Mouse (Mus musculus) intestine, embryonic 15.5 days (tissue): Measurements from ENCODE around the gene Dlgap4. TPM values are rescaled to one million over a fixed set of nuclear protein-coding genes. Genes with fewer than 3 reads are reported as not detected.

Experiments
- ATAC-seq: fragments of 200-750 bp; cut with Nextera tagmentation; 2 replicates; pipeline ENCODE4 v1.8.0; 2017; ENCODE audit warnings: moderate TSS enrichment, moderate library complexity
- H3K27ac ChIP-seq: fragments of 300-500 bp; sonication (generic); 2 replicates; pipeline ENCODE4 v1.5.1; 2015; ENCODE audit warnings: mild to moderate bottlenecking, inconsistent platforms
- H3K27me3 ChIP-seq: fragments of 300-500 bp; sonication (generic); replicated peaks from 2 replicates; pipeline ENCODE4 v1.6.1; 2015; ENCODE audit warnings: inconsistent platforms
- H3K36me3 ChIP-seq: fragments of 300-500 bp; sonication (generic); 2 replicates; pipeline ENCODE4 v1.6.1; 2015; ENCODE audit warnings: inconsistent platforms
- H3K4me1 ChIP-seq: fragments of 300-500 bp; sonication (generic); replicated peaks from 2 replicates; pipeline ENCODE4 v1.6.1; 2015; ENCODE audit warnings: inconsistent platforms
- H3K4me2 ChIP-seq: fragments of 300-500 bp; sonication (generic); replicated peaks from 2 replicates; pipeline ENCODE4 v1.6.1; 2015; ENCODE audit warnings: mild to moderate bottlenecking, inconsistent platforms
- H3K4me3 ChIP-seq: fragments of 300-500 bp; sonication (generic); replicated peaks from 2 replicates; pipeline ENCODE4 v1.5.1; 2015; ENCODE audit warnings: inconsistent platforms
- H3K9ac ChIP-seq: fragments of 300-500 bp; sonication (generic); 2 replicates; pipeline ENCODE4 v1.6.1; 2015; ENCODE audit warnings: inconsistent platforms
- H3K9me3 ChIP-seq: fragments of 300-500 bp; sonication (generic); 2 replicates; pipeline ENCODE4 v1.6.1; 2016; ENCODE audit warnings: inconsistent platforms
- WGBS: fragments of 180-500 bp; shearing (Covaris S2); methylation state at CpG from one replicate; pipeline ENCODE4 v1.1.7; 2015; 5-methylcytosine and 5-hydroxymethylcytosine counted together
- polyA plus RNA-seq: library from polyadenylated mRNA; unstranded; fragments of >200 nt; fragmentation: Nextera tagmentation; extraction: Ambion mirVana; gene quantifications from 2 replicates; pipeline ENCODE4 v1.2.1, GENCODE M21; 2015

The Dlgap4 gene
- polyA plus RNA-seq, 1 experiment from 2014 or later: 54.3 TPM

- H3K9ac ChIP-seq: no peak overlapping the region
- no peaks in the 10 kb centered on the region; the same call in none of the 2 replicates for H3K27me3 ChIP-seq
- ATAC-seq: no peak
- no peak overlapping the region for H3K4me3 ChIP-seq
- H3K9me3 ChIP-seq: no peaks in the 10 kb centered on the region
- no peak overlapping the region for H3K27ac ChIP-seq
- WGBS: 72% methylated on average over 5 of the region's 5 CpGs
- H3K4me2 ChIP-seq: no peak overlapping the region
- H3K36me3 ChIP-seq: no peaks in the 10 kb centered on the region
- no peaks in the 10 kb centered on the region for H3K4me1 ChIP-seq
Observed at GRCm38 (mm10) chr2:156646877-156647276, 33.4 kb downstream of the Dlgap4 start.

- no peak overlapping the region for H3K4me3 ChIP-seq
- no peak overlapping the region for H3K9ac ChIP-seq
- H3K27ac ChIP-seq: no peak overlapping the region
- ATAC-seq: no peak
- no peak overlapping the region for H3K4me2 ChIP-seq
- no peaks in the 10 kb centered on the region for H3K36me3 ChIP-seq
- H3K9me3 ChIP-seq: no peaks in the 10 kb centered on the region
- H3K27me3 ChIP-seq: no peaks in the 10 kb centered on the region; the same call in none of the 2 replicates
- no peaks in the 10 kb centered on the region for H3K4me1 ChIP-seq
- 54% methylated on average over 5 of the region's 5 CpGs for WGBS
Observed at GRCm38 (mm10) chr2:156648042-156648441, 34.5 kb downstream of the Dlgap4 start.

GRCm38 (mm10) chr2:156649450-156649849, 35.9 kb downstream of the Dlgap4 start:
- WGBS: 80% methylated on average over 5 of the region's 5 CpGs

GRCm38 (mm10) chr2:156651019-156651418, 37.5 kb downstream of the Dlgap4 start:
- no peaks in the 10 kb centered on the region for H3K4me1 ChIP-seq
- no peak overlapping the region for H3K4me3 ChIP-seq
- WGBS: 68% methylated on average over 6 of the region's 6 CpGs
- H3K27ac ChIP-seq: no peak overlapping the region
- no peak overlapping the region for H3K4me2 ChIP-seq
- no peaks in the 10 kb centered on the region; the same call in none of the 2 replicates for H3K27me3 ChIP-seq
- no peaks in the 10 kb centered on the region for H3K36me3 ChIP-seq
- no peak overlapping the region for H3K9ac ChIP-seq
- no peak for ATAC-seq
- no peaks in the 10 kb centered on the region for H3K9me3 ChIP-seq

More at GRCm38 (mm10) chr2:156649450-156649849, 35.9 kb downstream of the Dlgap4 start:
- no peaks in the 10 kb centered on the region; the same call in none of the 2 replicates for H3K27me3 ChIP-seq
- H3K4me2 ChIP-seq: no peak overlapping the region
- H3K27ac ChIP-seq: no peak overlapping the region
- H3K9me3 ChIP-seq: no peaks in the 10 kb centered on the region
- H3K4me3 ChIP-seq: no peak overlapping the region
- H3K4me1 ChIP-seq: no peaks in the 10 kb centered on the region
- ATAC-seq: no peak
- H3K36me3 ChIP-seq: no peaks in the 10 kb centered on the region
- no peak overlapping the region for H3K9ac ChIP-seq

GRCm38 (mm10) chr2:156652841-156653240, 39.3 kb downstream of the Dlgap4 start:
- ATAC-seq: no peak
- H3K4me3 ChIP-seq: no peak overlapping the region
- H3K4me2 ChIP-seq: no peak overlapping the region
- H3K36me3 ChIP-seq: no peaks in the 10 kb centered on the region
- no peaks in the 10 kb centered on the region for H3K9me3 ChIP-seq
- no peaks in the 10 kb centered on the region for H3K4me1 ChIP-seq
- no peaks in the 10 kb centered on the region; the same call in none of the 2 replicates for H3K27me3 ChIP-seq
- H3K9ac ChIP-seq: no peak overlapping the region
- no peak overlapping the region for H3K27ac ChIP-seq
- WGBS: 7% methylated on average over 8 of the region's 8 CpGs

GRCm38 (mm10) chr2:156654148-156654547, 40.6 kb downstream of the Dlgap4 start:
- Histone ChIP-seq H3K4me1 (no peaks in the 10 kb centered on the region), H3K27ac (no peak overlapping the region)
- 80% methylated on average over 5 of the region's 5 CpGs for WGBS

GRCm38 (mm10) chr2:156655626-156656025, 42.1 kb downstream of the Dlgap4 start:
- Histone ChIP-seq H3K9me3 (no peaks in the 10 kb centered on the region), H3K4me1 (no peaks in the 10 kb centered on the region), H3K4me2 (no peak overlapping the region), H3K27ac (no peak overlapping the region), H3K27me3 (no peaks in the 10 kb centered on the region; the same call in 1 of the 2 replicates), H3K36me3 (no peaks in the 10 kb centered on the region), H3K9ac (no peak overlapping the region), H3K4me3 (no peak overlapping the region)
- ATAC-seq: no peak
- WGBS: 56% methylated on average over 5 of the region's 5 CpGs

More at GRCm38 (mm10) chr2:156654148-156654547, 40.6 kb downstream of the Dlgap4 start:
- Histone ChIP-seq H3K36me3 (no peaks in the 10 kb centered on the region), H3K4me3 (no peak overlapping the region), H3K9me3 (no peaks in the 10 kb centered on the region), H3K27me3 (no peaks in the 10 kb centered on the region; the same call in 1 of the 2 replicates), H3K9ac (no peak overlapping the region), H3K4me2 (no peak overlapping the region)
- ATAC-seq: no peak

GRCm38 (mm10) chr2:156657522-156657921, 44.0 kb downstream of the Dlgap4 start:
- no peaks in the 10 kb centered on the region for H3K4me1 ChIP-seq
- 82% methylated on average over 8 of the region's 8 CpGs for WGBS
- H3K27ac ChIP-seq: no peak overlapping the region
- H3K4me2 ChIP-seq: no peak overlapping the region
- H3K27me3 ChIP-seq: no peaks in the 10 kb centered on the region
- H3K36me3 ChIP-seq: no peaks in the 10 kb centered on the region
- no peak for ATAC-seq
- H3K9me3 ChIP-seq: no peaks in the 10 kb centered on the region
- H3K4me3 ChIP-seq: no peak overlapping the region
- H3K9ac ChIP-seq: no peak overlapping the region

- ATAC-seq: no peak
- Histone ChIP-seq H3K27ac (no peak overlapping the region), H3K9ac (no peak overlapping the region), H3K4me1 (no peaks in the 10 kb centered on the region), H3K4me3 (no peak overlapping the region), H3K27me3 (no peaks in the 10 kb centered on the region), H3K4me2 (no peak overlapping the region), H3K9me3 (no peaks in the 10 kb centered on the region), H3K36me3 (no peaks in the 10 kb centered on the region)
- WGBS: 85% methylated on average over 10 of the region's 10 CpGs
Observed at GRCm38 (mm10) chr2:156658221-156658620, 44.7 kb downstream of the Dlgap4 start.

- no peak for ATAC-seq
- 68% methylated on average over 7 of the region's 7 CpGs for WGBS
Observed at GRCm38 (mm10) chr2:156658751-156659150, 45.2 kb downstream of the Dlgap4 start.

GRCm38 (mm10) chr2:156659981-156660380, 46.5 kb downstream of the Dlgap4 start:
- no peak overlapping the region for H3K4me3 ChIP-seq
- no peaks in the 10 kb centered on the region for H3K27me3 ChIP-seq
- ATAC-seq: no peak
- no peaks in the 10 kb centered on the region for H3K4me1 ChIP-seq
- H3K9ac ChIP-seq: no peak overlapping the region
- H3K4me2 ChIP-seq: no peak overlapping the region
- H3K27ac ChIP-seq: no peak overlapping the region
- H3K36me3 ChIP-seq: no peaks in the 10 kb centered on the region
- 74% methylated on average over 6 of the region's 6 CpGs for WGBS
- H3K9me3 ChIP-seq: no peaks in the 10 kb centered on the region

More at GRCm38 (mm10) chr2:156658751-156659150, 45.2 kb downstream of the Dlgap4 start:
- no peaks in the 10 kb centered on the region for H3K36me3 ChIP-seq
- no peaks in the 10 kb centered on the region for H3K27me3 ChIP-seq
- no peak overlapping the region for H3K27ac ChIP-seq
- no peaks in the 10 kb centered on the region for H3K9me3 ChIP-seq
- no peak overlapping the region for H3K4me2 ChIP-seq
- no peaks in the 10 kb centered on the region for H3K4me1 ChIP-seq
- no peak overlapping the region for H3K9ac ChIP-seq
- no peak overlapping the region for H3K4me3 ChIP-seq

GRCm38 (mm10) chr2:156663162-156663561, 49.7 kb downstream of the Dlgap4 start:
- WGBS: 77% methylated on average over 10 of the region's 10 CpGs
- H3K4me2 ChIP-seq: no peak overlapping the region
- no peak for ATAC-seq

GRCm38 (mm10) chr2:156664407-156664806, 50.9 kb downstream of the Dlgap4 start:
- H3K9ac ChIP-seq: no peak overlapping the region
- H3K27me3 ChIP-seq: no peaks in the 10 kb centered on the region
- 16% methylated on average over 5 of the region's 5 CpGs for WGBS
- H3K4me3 ChIP-seq: no peak overlapping the region
- ATAC-seq: no peak
- no peaks in the 10 kb centered on the region for H3K9me3 ChIP-seq
- H3K4me2 ChIP-seq: no peak overlapping the region
- H3K4me1 ChIP-seq: no peaks in the 10 kb centered on the region
- H3K36me3 ChIP-seq: no peaks in the 10 kb centered on the region
- no peak overlapping the region for H3K27ac ChIP-seq

More at GRCm38 (mm10) chr2:156663162-156663561, 49.7 kb downstream of the Dlgap4 start:
- no peak overlapping the region for H3K27ac ChIP-seq
- no peaks in the 10 kb centered on the region for H3K36me3 ChIP-seq
- no peak overlapping the region for H3K4me3 ChIP-seq
- no peaks in the 10 kb centered on the region for H3K9me3 ChIP-seq
- no peak overlapping the region for H3K9ac ChIP-seq
- H3K27me3 ChIP-seq: no peaks in the 10 kb centered on the region
- H3K4me1 ChIP-seq: no peaks in the 10 kb centered on the region
